Mouse (Mus musculus): ENCODE results near the gene Alox12.
A peak's percentile ranks its signal among the peaks of the same experiment; 100 is the strongest.

DNA sequence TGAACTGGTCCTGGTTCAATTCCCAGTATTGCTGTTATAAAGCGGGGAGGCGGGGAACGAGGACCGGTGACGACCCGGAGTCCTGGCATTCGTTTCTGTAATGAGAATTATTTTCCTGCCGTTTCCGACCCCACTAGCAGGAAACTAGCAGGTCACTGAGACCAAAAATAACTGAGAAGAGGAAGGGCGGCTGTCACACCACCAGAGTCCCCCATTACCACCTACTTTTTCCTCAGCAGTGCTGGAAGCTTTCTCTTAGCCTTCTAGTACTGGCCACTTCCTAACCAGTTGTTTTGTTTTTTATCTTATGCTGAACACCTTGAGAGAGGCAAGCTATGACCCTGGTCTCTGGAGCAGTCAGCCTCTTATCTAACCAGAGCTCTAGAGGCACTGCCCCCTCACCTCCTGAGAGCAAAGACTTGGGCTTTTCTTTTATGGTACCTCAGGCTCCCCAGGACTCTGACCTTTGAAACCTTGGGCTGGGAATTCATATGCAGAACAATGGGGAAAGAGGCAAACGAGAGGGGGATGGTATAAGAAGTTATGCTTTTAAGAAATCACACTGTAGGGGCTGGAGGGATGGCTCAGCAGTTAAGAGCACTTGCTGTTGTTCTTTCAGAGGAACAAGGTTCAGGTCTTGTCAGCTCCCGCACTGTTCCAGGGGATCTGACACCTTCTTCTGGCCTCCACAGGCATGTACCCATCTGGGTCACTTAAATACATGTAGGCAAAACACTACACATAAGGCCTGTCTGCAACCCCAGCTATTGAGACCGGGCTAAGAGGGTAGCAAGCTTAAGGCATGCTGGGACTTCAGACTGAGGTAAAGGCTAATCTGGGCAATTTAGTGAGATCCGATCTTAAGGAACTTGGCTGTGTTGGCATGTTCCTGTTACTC, 33.3 kb downstream of the Alox12 start:
- TF ChIP-seq EP300 (IDR thresholded peaks at IDR 0.05; ENCODE audit: low read depth) (peak; percentile 92), CTCF (IDR thresholded peaks at IDR 0.05; ENCODE audit: low read depth) (no peak)
